Mouse (Mus musculus) ovary, adult 18-20 months (tissue): ENCODE data around the gene Mrpl39.

ENCODE experiments used
- DNase-seq: peaks from one replicate; pipeline ENCODE4 v3.0.0; 2022; ENCODE audit warnings: low spot score, mixed read lengths

The Mrpl39 gene

GRCm38 (mm10) chr16:84744703-84745490, 9.4 kb upstream of the Mrpl39 start:
- DNase-seq = no peak

- no peak for DNase-seq
These were observed 1.8 kb upstream of the Mrpl39 start for GRCm38 (mm10) chr16:84737358-84737757.

- DNase-seq = no peak
These were observed 756 bp downstream of the Mrpl39 start for GRCm38 (mm10) chr16:84734806-84735165.

GRCm38 (mm10) chr16:84720670-84721069, 14.9 kb downstream of the Mrpl39 start:
- no peak for DNase-seq

- no peak for DNase-seq
These were observed 17.3 kb downstream of the Mrpl39 start for GRCm38 (mm10) chr16:84718250-84718649.

GRCm38 (mm10) chr16:84717618-84718248, 17.8 kb downstream of the Mrpl39 start:
- DNase-seq = no peak

- DNase-seq = no peak
These were observed 18.6 kb downstream of the Mrpl39 start for GRCm38 (mm10) chr16:84716724-84717617.

GRCm38 (mm10) chr16:84716197-84716596, 19.3 kb downstream of the Mrpl39 start:
- no peak for DNase-seq

- DNase-seq = no peak
These were observed 20.6 kb downstream of the Mrpl39 start for GRCm38 (mm10) chr16:84714978-84715377.

- no peak for DNase-seq
These were observed 21.6 kb downstream of the Mrpl39 start for GRCm38 (mm10) chr16:84713926-84714325.

- DNase-seq = no peak
These were observed 22.4 kb downstream of the Mrpl39 start for GRCm38 (mm10) chr16:84713156-84713555.

- no peak for DNase-seq
These were observed 26.9 kb downstream of the Mrpl39 start for GRCm38 (mm10) chr16:84708649-84709048.

- DNase-seq = no peak
These were observed 27.7 kb downstream of the Mrpl39 start for GRCm38 (mm10) chr16:84707802-84708201.

- no peak for DNase-seq
These were observed 29.0 kb downstream of the Mrpl39 start for GRCm38 (mm10) chr16:84706571-84706970.

GRCm38 (mm10) chr16:84705507-84705906, 30.0 kb downstream of the Mrpl39 start:
- no peak for DNase-seq

- DNase-seq = no peak
These were observed 30.8 kb downstream of the Mrpl39 start for GRCm38 (mm10) chr16:84704661-84705240.

- DNase-seq = no peak
These were observed 31.5 kb downstream of the Mrpl39 start for GRCm38 (mm10) chr16:84703769-84704660.

- peak; percentile 6 for DNase-seq
These were observed 32.3 kb downstream of the Mrpl39 start for GRCm38 (mm10) chr16:84703129-84703768.

GRCm38 (mm10) chr16:84702230-84703128, 33.1 kb downstream of the Mrpl39 start:
- DNase-seq = no peak

GRCm38 (mm10) chr16:84701041-84701440, 34.5 kb downstream of the Mrpl39 start:
- DNase-seq = no peak
